Mouse (Mus musculus) limb, embryonic 14.5 days (tissue): Measurements from ENCODE around the gene Pkp4. TPM values are rescaled to one million over a fixed set of nuclear protein-coding genes. Genes with fewer than 3 reads are reported as not detected.

Experiments used
- ATAC-seq: fragments of 200-750 bp; cut with Nextera tagmentation; 2 replicates; pipeline ENCODE4 v1.8.0; 2017; ENCODE audit warnings: low read depth, moderate number of reproducible peaks, moderate TSS enrichment; ENCODE audit not compliant: low FRiP score
- DNase-seq: peaks from one replicate; pipeline ENCODE4 v3.0.0-alpha.2; 2015; ENCODE audit warnings: low spot score
- H3K27ac ChIP-seq: fragments of 300-500 bp; sonication (generic); replicated peaks from 2 replicates; pipeline ENCODE4 v1.5.1; 2014; ENCODE audit warnings: low read depth, mild to moderate bottlenecking, low read length, moderate library complexity, mixed read lengths
- H3K27me3 ChIP-seq: fragments of 300-500 bp; sonication (generic); 2 replicates; pipeline ENCODE4 v1.6.1; 2014; ENCODE audit warnings: low read length, mixed read lengths; ENCODE audit not compliant: control insufficient read depth, insufficient read depth
- H3K36me3 ChIP-seq: fragments of 300-500 bp; sonication (generic); 2 replicates; pipeline ENCODE4 v1.6.1; 2014; ENCODE audit warnings: mild to moderate bottlenecking, low read length, moderate library complexity, mixed read lengths; ENCODE audit not compliant: control insufficient read depth, insufficient read depth
- H3K4me1 ChIP-seq: fragments of 300-500 bp; sonication (generic); 2 replicates; pipeline ENCODE4 v1.6.1; 2014; ENCODE audit warnings: antibody characterized with exemption, low read length, mixed read lengths; ENCODE audit not compliant: control insufficient read depth, insufficient read depth
- H3K4me2 ChIP-seq: fragments of 300-500 bp; sonication (generic); replicated peaks from 2 replicates; pipeline ENCODE4 v1.6.1; 2014; ENCODE audit warnings: low read depth, mild to moderate bottlenecking, low read length, moderate library complexity; ENCODE audit not compliant: severe bottlenecking
- H3K4me3 ChIP-seq: fragments of 300-500 bp; sonication (generic); replicated peaks from 2 replicates; pipeline ENCODE4 v1.5.1; 2014; ENCODE audit warnings: low read length
- H3K9ac ChIP-seq: fragments of 300-500 bp; sonication (generic); 2 replicates; pipeline ENCODE4 v1.6.1; 2014; ENCODE audit warnings: mild to moderate bottlenecking, low read depth, low read length, moderate library complexity; ENCODE audit not compliant: severe bottlenecking
- H3K9me3 ChIP-seq: fragments of 300-500 bp; sonication (generic); 2 replicates; pipeline ENCODE4 v1.6.1; 2016; ENCODE audit warnings: low read length; ENCODE audit not compliant: control insufficient read depth
- POLR2A ChIP-seq: fragments of 200-500 bp; IDR thresholded peaks from 2 replicates; pipeline ENCODE4 v1.8.0; 2012; ENCODE audit warnings: inconsistent platforms, mild to moderate bottlenecking, moderate library complexity, borderline replicate concordance; ENCODE audit not compliant: insufficient read depth, insufficient read length; ENCODE audit errors: extremely low read depth
- WGBS: fragments of 180-500 bp; shearing (Covaris S2); extraction: QIAGEN DNeasy Blood & Tissue Kit; methylation state at CpG from one replicate; pipeline ENCODE4 v1.1.7; 2014; 5-methylcytosine and 5-hydroxymethylcytosine counted together
- polyA plus RNA-seq, 2 experiments: library from polyadenylated mRNA; depleted of rRNA in 1 of 2; stranded (reverse) in 1 of 2; unstranded in 1 of 2; fragments of >200 nt; fragmentation: Nextera tagmentation in 1 of 2; extraction: Ambion mirVana in 1 of 2; gene quantifications; 2 replicates each; pipeline versions ENCODE4 v1.2.1 to v1.2.3; 2012 to 2014

Gene Pkp4
- polyA plus RNA-seq, 2 experiments: 31.3 to 48.7 TPM

GRCm38 (mm10) chr2:59383231-59383630, 222.6 kb downstream of the Pkp4 start:
- WGBS: 95% methylated on average over 17 of the region's 17 CpGs
- Histone ChIP-seq H3K4me3 (no peak overlapping the region), H3K27ac (no peak overlapping the region), H3K36me3 (no peaks in the 10 kb centered on the region), H3K9me3 (no peaks in the 10 kb centered on the region), H3K9ac (no peak overlapping the region), H3K4me2 (no peak overlapping the region), H3K4me1 (peaks cover 4% of the 10 kb centered on the region; the same call in 1 of the 2 replicates), H3K27me3 (no peaks in the 10 kb centered on the region)
- no peak for TF ChIP-seq POLR2A
- ATAC-seq (no peak), DNase-seq (no peak)

- Histone ChIP-seq H3K9ac (no peak overlapping the region), H3K4me2 (no peak overlapping the region), H3K27me3 (no peaks in the 10 kb centered on the region), H3K36me3 (no peaks in the 10 kb centered on the region), H3K27ac (no peak overlapping the region), H3K4me3 (no peak overlapping the region), H3K4me1 (peaks cover 4% of the 10 kb centered on the region; the same call in 1 of the 2 replicates), H3K9me3 (no peaks in the 10 kb centered on the region)
- no peak for TF ChIP-seq POLR2A
- 85% methylated on average over 10 of the region's 10 CpGs for WGBS
- ATAC-seq (no peak), DNase-seq (no peak)
Measured at GRCm38 (mm10) chr2:59383852-59384776, 223.5 kb downstream of the Pkp4 start.

DNA sequence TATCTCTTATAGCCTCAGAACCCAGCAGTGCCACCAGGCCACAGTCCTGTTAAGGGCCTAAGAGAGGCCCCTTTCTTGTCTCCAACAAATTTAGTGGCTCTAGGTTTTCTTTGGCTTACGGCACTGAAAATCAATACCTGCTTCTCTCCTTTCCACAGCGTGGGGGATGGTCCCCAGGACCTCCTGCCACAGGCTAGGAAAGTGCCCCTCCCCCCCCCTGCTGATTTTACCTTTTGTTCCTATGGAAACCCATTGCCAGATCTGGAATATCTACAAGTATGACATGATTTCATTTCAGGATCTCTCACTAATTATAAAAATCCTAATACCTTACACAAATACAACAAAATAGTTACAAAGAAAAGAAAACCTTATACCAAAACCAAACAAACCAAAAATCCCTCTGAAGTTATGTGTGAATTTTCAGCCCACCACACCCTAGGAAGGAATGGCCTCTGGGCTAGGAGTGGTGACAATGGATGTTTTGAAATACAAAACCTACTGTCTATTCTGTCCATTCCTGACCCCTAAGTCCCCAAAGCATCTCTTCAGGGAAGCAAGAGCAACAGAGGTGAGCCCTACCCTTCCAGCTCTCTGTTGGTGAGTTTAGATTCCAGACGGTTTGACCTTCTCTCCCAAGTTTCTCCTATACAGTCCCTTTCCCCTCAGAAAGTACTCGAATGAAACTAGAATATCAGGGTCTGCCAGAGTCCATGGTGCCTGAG, 224.7 kb downstream of the Pkp4 start:
- Histone ChIP-seq H3K4me1 (peaks cover 4% of the 10 kb centered on the region; the same call in 1 of the 2 replicates), H3K9ac (no peak overlapping the region), H3K27me3 (no peaks in the 10 kb centered on the region), H3K4me2 (no peak overlapping the region), H3K27ac (no peak overlapping the region), H3K4me3 (no peak overlapping the region), H3K9me3 (no peaks in the 10 kb centered on the region), H3K36me3 (no peaks in the 10 kb centered on the region)
- 50% methylated on average over 4 of the region's 4 CpGs for WGBS
- ATAC-seq (no peak), DNase-seq (no peak)
- TF ChIP-seq POLR2A: no peak

- no peaks in the 10 kb centered on the region for H3K9me3 ChIP-seq
- no peak overlapping the region for H3K4me2 ChIP-seq
- no peak overlapping the region for H3K9ac ChIP-seq
- no peak overlapping the region for H3K4me3 ChIP-seq
- no peak for TF ChIP-seq POLR2A
- H3K4me1 ChIP-seq: peaks cover 3% of the 10 kb centered on the region; the same call in 1 of the 2 replicates
- no peaks in the 10 kb centered on the region for H3K27me3 ChIP-seq
- ATAC-seq: no peak
- no peak for DNase-seq
- 92% methylated on average over 5 of the region's 5 CpGs for WGBS
- no peak overlapping the region for H3K27ac ChIP-seq
- no peaks in the 10 kb centered on the region for H3K36me3 ChIP-seq
Measured at GRCm38 (mm10) chr2:59389971-59390370, 229.3 kb downstream of the Pkp4 start.

DNA sequence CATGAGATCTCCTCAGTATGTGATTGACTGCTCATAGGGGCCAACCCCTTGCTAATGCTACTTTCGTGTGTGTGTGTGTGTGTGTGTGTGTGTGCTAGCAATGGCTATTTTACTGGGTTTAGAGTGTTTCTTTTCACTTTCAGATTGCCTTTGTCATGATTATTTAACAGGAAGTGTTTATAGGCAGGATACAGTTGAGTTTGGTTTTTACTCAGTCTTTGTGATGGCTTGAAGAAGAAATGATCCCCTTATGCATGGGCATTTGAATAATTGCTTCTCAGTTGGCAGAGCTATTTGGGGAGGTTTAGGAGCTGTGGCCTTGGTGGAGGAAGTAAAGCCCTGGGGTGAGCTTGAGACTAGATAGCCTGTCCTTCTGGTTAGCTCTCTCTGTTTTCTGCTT, 232.5 kb downstream of the Pkp4 start:
- Histone ChIP-seq H3K36me3 (no peaks in the 10 kb centered on the region), H3K9me3 (no peaks in the 10 kb centered on the region), H3K4me1 (no peaks in the 10 kb centered on the region), H3K4me2 (no peak overlapping the region), H3K27me3 (no peaks in the 10 kb centered on the region), H3K9ac (no peak overlapping the region), H3K4me3 (no peak overlapping the region), H3K27ac (no peak overlapping the region)
- ATAC-seq (no peak), DNase-seq (no peak)
- 77% methylated on average over 1 of the region's 1 CpGs for WGBS
- no peak for TF ChIP-seq POLR2A
